Mouse (Mus musculus) heart, adult 9 months (tissue): ENCODE results near the gene Tmem198.

Experiments
- DNase-seq, 2 experiments: peaks; one replicate each; pipeline ENCODE4 v3.0.0; 2022; ENCODE audit warnings: low spot score in 2 of 2

Tmem198 gene

GRCm38 (mm10) chr1:75478916-75479634 lies at the start of gene Tmem198, which contains the start of gene Chpf:
Gene Tmem198 (plus strand): TSS chr1:75479532.
Gene Chpf (minus strand): TSS chr1:75479307.
- peak; percentile 91 to 95 for DNase-seq

DNA sequence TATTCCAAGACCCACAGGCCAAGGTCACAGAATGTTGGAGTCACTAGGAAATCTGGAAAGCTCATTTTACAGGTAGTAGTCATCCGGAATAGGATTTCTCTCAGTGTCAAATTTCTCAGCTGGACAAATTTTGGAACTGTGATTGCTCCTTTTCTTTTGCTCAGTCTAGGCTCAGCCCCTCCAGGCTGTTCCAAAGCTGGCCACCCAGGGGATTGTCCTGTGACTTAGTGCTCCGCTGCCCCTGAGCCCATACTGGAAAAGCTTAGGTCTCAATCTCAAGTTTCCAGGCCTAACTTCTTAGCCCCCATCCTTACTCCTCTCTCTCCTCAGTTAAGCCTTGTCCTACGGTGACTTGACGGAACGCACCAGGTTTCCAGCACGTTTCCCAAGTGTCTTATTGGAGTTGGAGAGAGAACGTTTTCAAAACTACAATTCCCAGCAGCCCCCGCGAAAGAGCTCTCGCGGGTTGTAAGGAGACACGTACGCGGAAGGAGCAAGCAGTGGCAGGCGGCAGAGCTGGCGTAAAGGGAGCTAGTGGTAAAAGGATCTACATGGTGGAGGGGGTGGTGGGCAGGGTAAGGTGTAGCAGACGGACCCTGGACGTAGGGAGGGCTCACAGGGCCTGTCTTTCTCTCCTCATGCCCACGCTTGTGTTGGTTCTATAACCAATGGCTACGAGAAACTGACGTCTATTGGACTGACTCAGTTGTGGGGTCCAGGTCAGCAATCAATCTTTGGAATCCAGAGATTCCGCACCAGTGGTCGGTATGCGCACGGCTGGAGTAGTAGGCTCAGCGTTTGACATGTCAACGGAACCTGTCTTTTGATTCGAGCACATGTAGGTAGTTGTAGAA lies 43.6 kb upstream of the Tmem198 start, which contains the start of gene Gmppa:
Gmppa (plus strand) TSS at position 456 of the 854 bp plus-strand sequence.
- DNase-seq = peak; percentile 78 to 84

- DNase-seq = no peak
These were observed 40.5 kb upstream of the Tmem198 start for GRCm38 (mm10) chr1:75438782-75439181.

- DNase-seq = no peak
These were observed 38.7 kb upstream of the Tmem198 start for GRCm38 (mm10) chr1:75440661-75441060.

DNA sequence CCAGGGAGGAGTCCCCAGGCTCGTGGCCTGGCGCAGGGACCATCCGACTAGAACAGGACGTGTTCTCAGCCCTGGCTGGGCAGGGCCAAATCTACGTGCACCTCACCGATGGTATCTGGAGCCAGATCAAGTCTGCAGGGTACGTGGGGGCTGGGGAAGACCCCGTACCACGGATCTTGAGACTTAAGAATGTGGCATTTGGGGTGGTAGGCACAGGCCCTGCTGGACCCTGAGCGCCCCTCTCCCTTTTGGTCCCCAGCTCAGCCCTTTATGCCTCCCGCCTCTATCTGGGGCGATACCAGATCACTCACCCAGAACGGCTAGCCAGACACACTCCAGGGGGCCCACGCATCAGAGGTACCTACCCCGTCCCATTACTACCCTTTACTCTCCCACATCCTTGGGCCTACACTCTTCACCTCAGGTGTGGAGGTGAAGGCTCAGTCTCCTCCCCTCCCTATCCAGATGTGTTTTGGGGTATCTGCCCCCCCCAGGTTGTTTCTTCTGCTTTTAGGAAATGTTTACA lies 37.8 kb upstream of the Tmem198 start:
- no peak for DNase-seq

GRCm38 (mm10) chr1:75442171-75442570 lies 37.2 kb upstream of the Tmem198 start:
- no peak for DNase-seq

- DNase-seq = no peak
These were observed 36.5 kb upstream of the Tmem198 start for GRCm38 (mm10) chr1:75442811-75443210.

DNA sequence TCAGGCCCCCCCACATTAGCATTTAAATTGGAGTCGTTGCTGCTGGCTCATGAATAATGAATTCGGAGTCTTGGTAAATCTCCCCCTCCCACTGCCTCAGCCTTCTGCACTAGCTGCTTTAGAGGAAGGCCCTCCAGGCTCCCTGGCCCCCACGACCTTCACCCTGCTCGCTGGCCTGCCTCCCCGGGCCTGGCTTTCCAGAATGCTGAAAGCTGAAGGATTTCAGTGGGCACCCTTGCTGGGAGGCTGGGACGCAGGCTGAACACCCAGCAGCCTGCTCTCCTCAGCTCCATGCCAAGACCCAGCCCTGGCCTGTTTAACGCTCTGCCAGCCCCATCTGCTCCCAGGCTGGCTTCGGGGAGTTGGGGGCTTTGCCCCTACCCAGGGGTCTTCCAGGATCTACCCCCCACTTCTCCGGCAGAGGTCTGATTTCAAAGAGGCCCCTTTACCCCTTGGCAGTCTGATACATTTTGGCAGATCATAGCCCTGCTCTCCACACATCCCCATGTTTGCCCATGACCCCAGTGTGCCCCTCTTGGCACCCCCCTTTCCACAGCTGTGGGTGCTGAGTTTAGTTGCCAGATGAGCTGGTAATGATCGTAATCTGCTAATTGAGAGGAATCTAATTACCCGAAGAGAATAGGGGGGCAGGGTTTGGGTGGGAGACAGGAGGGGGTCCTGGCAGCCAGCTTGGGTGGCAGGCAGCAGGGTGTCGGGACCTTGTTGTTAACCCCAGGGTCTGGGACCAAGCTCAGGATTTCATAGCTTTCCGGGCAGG lies 35.9 kb upstream of the Tmem198 start:
- DNase-seq = no peak

GRCm38 (mm10) chr1:75444208-75444607 lies 35.1 kb upstream of the Tmem198 start:
- DNase-seq = no peak

DNA sequence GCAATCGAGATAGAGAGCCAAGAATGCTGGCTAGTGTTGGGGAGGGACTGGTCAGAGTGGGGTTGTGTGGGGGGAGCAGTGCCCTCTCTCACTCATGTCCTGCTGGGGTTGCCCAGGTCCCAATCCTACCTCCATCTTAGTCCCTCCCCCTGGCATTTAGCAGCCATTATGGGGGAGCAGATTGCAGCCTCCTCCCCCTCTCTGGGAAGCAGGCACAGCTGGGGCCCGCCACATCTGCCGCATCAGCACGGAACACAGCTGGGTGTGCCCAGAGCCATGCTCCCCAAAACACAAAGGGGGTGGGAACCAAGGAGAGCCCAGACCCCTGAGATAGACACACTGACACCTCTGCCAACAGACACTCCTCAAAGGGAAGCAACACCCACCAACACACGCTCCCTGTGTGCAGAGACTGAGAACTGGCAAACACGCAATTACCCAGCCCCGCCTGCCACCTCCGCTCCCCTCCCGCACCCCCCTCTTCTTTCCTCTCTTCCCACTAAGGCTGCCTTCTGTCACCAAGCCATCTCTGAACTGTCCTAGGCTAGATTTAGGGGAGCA lies 34.1 kb upstream of the Tmem198 start:
- DNase-seq = no peak

GRCm38 (mm10) chr1:75445751-75446611 lies 33.4 kb upstream of the Tmem198 start:
- DNase-seq = peak; percentile 61 to 65

DNA sequence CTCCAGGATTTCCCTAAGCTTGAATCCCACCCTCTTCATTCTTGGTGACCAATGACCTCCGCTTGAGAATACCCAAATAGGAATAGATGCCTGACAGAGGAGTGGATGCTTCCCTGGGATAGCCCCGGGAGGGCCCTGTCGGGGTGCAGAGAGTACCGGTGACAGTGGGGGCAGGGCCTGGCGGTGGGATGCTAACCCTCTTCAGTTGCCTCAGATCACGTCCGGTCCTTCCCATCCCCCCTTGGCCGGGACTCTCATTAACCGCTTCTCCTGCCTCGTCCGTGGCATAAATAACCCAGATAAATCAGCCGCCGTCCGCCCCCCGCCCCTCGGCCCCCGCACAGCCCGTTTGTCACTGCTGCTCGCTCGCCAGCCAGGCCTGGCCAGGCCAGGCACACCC lies 32.7 kb upstream of the Tmem198 start:
- DNase-seq = no peak

- DNase-seq = no peak
These were observed 31.9 kb upstream of the Tmem198 start for GRCm38 (mm10) chr1:75447265-75448051.

DNA sequence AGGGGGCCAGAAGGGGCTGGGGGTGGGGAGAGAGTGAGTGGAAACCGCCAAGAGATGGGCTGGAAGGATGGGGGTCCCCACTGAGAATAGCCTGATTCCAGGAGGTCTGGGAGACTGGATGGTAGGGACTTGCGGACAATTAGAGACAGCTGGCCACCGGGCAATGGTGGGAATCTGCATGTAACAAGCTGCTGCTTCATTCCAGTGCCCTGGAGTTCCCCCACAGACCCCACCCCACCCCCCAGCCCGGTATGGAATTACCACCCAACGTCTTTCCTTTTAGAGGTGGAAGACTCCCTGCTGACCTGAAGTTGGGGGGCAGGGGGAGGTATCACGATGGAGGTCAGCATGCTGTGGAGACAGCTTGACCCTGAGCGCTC lies 31.3 kb upstream of the Tmem198 start:
- no peak for DNase-seq

DNA sequence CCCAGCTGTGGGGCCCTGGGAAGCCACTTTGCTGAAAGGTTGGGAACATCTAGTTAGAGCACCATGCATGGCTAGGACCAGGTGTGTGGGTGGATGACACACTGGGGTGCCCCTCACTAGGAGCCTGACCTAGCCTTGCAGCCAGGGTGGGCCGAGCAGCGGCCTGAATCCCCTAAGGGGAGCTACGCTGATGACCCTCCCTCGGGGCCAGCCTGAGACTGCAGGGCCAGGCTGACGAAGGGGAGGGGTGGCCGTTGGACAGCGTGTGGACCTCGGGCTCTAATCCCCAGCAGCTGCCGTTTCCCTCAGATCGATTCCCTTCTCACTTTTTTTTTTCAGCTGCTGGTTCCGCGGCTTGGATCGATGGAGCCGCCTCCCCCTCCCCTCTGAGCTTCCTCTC lies 30.4 kb upstream of the Tmem198 start:
- DNase-seq = no peak

DNA sequence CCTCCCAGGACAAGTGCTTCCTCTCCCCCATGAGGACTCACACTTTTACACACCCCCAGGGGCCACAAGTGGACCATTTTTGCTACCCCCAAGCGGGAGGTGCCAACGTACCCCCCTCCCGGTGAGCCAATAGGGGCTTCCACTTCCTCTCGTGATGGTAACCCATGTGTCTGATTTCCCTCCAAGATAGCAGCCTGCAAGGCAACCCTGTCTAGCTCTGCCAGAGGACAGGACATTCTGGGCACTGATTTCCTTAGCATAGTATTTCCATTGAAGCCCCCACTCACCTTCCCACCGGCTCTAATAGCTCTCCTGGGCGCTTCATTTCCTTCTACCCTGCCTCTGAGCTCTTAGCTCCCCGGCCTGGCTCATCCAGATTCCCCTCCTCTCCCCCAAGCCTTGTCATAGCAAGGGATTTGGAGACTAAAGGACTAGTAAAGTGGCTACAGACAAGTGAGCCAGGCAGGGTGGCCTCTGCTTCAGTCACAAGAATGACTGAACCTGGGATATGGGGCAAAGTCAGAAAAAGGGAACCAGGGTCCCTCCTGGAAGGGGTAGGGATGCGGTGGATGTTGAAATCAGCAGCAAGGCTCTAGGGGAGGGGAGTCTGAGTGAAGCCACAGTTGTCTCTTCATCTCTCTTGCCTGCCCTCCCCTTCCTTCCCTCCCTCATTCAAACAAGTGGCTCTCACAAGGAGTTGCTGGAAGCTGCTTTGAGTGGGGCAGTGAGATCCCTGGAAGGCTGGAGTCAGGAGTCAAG lies 29.8 kb upstream of the Tmem198 start:
- no peak for DNase-seq

DNA sequence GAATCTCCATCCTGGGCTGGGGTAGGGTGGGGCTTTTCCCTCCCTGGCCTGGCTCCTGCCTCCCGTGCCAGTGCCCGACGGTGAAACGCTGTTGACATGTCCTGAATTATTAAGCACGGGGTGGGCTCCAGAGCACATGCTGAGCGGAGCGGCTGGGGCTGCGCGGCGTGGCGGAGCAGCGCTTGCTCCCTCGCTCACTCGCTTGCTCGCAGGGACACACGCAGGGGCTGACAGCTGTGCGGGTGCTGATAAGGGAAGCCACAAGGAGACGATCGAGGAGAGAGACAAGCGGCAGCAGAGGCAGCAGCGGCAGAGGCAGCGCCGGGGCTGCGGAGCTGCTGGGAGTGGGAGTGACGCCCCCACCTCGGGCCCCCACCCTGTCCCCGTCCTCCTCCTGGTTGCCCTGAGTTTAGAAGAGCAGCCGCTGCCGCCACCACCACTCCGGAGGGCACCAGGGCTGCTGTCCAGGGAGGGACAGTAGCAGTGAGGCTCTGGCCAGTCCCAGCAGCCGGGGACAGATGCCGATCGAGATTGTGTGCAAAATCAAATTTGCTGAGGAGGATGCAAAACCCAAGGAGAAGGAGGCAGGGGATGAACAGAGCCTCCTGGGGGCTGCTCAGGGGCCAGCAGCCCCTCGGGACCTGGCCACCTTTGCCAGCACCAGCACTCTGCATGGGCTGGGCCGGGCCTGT lies 28.9 kb upstream of the Tmem198 start, which contains the start of gene Asic4:
Asic4 (plus strand) TSS at position 123 of the 692 bp plus-strand sequence.
- no peak for DNase-seq

- DNase-seq = no peak
These were observed 27.4 kb upstream of the Tmem198 start for GRCm38 (mm10) chr1:75451900-75452299.
